Comparison of ENCODE assay signal across 11 mouse cellular contexts in the genomic region with DNA sequence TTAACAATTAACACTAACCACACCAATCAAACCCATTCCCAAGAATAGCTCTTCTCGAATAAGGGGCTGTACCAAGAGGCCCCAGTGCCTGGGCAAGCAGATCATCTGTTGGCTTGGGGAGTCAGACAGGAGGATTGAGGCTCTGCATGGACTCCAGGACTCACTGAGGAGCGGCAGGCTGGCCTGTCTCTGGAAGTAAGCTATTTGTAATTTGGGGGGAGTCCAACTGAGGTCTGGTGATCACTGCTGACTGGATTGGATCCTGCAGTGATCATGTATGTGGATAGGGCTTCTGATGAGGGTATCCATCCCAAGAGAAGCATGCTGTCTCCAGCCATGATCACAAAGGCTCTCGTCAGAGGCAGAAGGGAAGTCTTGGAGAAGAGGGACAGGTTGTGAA. TPM values are rescaled to one million over a fixed set of nuclear protein-coding genes. Genes with fewer than 3 reads are reported as not detected.
DNase-seq lines count a peak whose midpoint lies in the region; ATAC-seq and TF ChIP-seq lines count a peak whose summit lies in the region.
"Had no signal": no experiment of that assay in that cellular context is flagged by ENCODE, and none has a peak within 500 bp of the region (broad histone marks: within the 10 kb centered on the region; RNA-seq: fewer than 3 reads in every experiment).

No protein-coding gene starts in this region.

- H3K9ac ChIP-seq in limb, embryonic 14.5 days (ENCODE audit: low read depth, low read length, severe bottlenecking): no peak overlapping the region
- no peak overlapping the region for H3K9ac ChIP-seq in embryonic facial prominence, embryonic 12.5 days
- H3K9ac ChIP-seq in intestine, embryonic 15.5 days: no peak overlapping the region
- H3K9ac ChIP-seq: forebrain, embryonic 12.5 days; liver, embryonic 14.5 days had no signal

- no peak for TF ChIP-seq CTCF in gastrocnemius, adult 2 months (IDR thresholded peaks at IDR 0.05)

- no peaks in the 10 kb centered on the region for H3K27me3 ChIP-seq in limb, embryonic 14.5 days (ENCODE audit: control insufficient read depth, insufficient read depth, low read length)
- H3K27me3 ChIP-seq in limb, embryonic 10.5 days (ENCODE audit: low read depth, poor library complexity, severe bottlenecking): peaks cover 11% of the 10 kb centered on the region
- no peaks in the 10 kb centered on the region for H3K27me3 ChIP-seq in embryonic facial prominence, embryonic 12.5 days
- H3K27me3 ChIP-seq in intestine, embryonic 15.5 days (replicated peaks): no peaks in the 10 kb centered on the region

- 87% methylated on average over 3 of the region's 3 CpGs for WGBS in limb, embryonic 14.5 days
- 88% methylated on average over 3 of the region's 3 CpGs for WGBS in limb, embryonic 10.5 days
- WGBS in embryonic facial prominence, embryonic 12.5 days: 85% methylated on average over 3 of the region's 3 CpGs
- WGBS in intestine, embryonic 15.5 days: 73% methylated on average over 3 of the region's 3 CpGs

- H3K4me1 ChIP-seq in limb, embryonic 14.5 days (ENCODE audit: control insufficient read depth, insufficient read depth, low read length): peaks cover 10% of the 10 kb centered on the region
- peaks cover 20% of the 10 kb centered on the region for H3K4me1 ChIP-seq in limb, embryonic 10.5 days
- H3K4me1 ChIP-seq in embryonic facial prominence, embryonic 12.5 days: peaks cover 14% of the 10 kb centered on the region
- H3K4me1 ChIP-seq in intestine, embryonic 15.5 days (replicated peaks): peaks cover 25% of the 10 kb centered on the region

- no peak for TF ChIP-seq POLR2A in limb, embryonic 14.5 days (IDR thresholded peaks at IDR 0.05; ENCODE audit: borderline replicate concordance, extremely low read depth, insufficient read depth, insufficient read length)

- no peaks in the 10 kb centered on the region for H3K36me3 ChIP-seq in limb, embryonic 14.5 days (ENCODE audit: control insufficient read depth, insufficient read depth, low read length)
- no peaks in the 10 kb centered on the region for H3K36me3 ChIP-seq in limb, embryonic 10.5 days
- no peaks in the 10 kb centered on the region for H3K36me3 ChIP-seq in embryonic facial prominence, embryonic 12.5 days
- no peaks in the 10 kb centered on the region for H3K36me3 ChIP-seq in intestine, embryonic 15.5 days
- H3K36me3 ChIP-seq: forebrain, embryonic 12.5 days had no signal

- no peak for ATAC-seq in limb, embryonic 14.5 days (ENCODE audit: low FRiP score, low read depth)
- ATAC-seq in embryonic facial prominence, embryonic 12.5 days (ENCODE audit: insufficient number of reproducible peaks, insufficient read depth, low FRiP score, low TSS enrichment): no peak
- no peak for ATAC-seq in intestine, embryonic 15.5 days
- ATAC-seq in activated CD4-positive, CD25-positive, alpha-beta regulatory T cell, adult 4 months: no peak

- no peak for DNase-seq in gastrocnemius, adult 2 months
- no peak for DNase-seq in gastrocnemius, postnatal 10 days
- no peak for DNase-seq in limb, embryonic 14.5 days (ENCODE audit: low spot score)
- DNase-seq in limb, embryonic 10.5 days (ENCODE audit: low spot score): no peak
- no peak for DNase-seq in layer of hippocampus, adult 11-12 months (ENCODE audit: low spot score)

- peak overlapping the region; percentile 97; the same call in 1 of the 2 replicates for H3K4me2 ChIP-seq in limb, embryonic 14.5 days (replicated peaks; ENCODE audit: low read depth, low read length, severe bottlenecking)
- H3K4me2 ChIP-seq in embryonic facial prominence, embryonic 12.5 days (replicated peaks): peak overlapping the region; percentile 89; the same call in 1 of the 2 replicates
- peak overlapping the region; percentile 90 for H3K4me2 ChIP-seq in intestine, embryonic 15.5 days (replicated peaks)

- H3K27ac ChIP-seq in gastrocnemius, adult 2 months: no peak overlapping the region
- no peak overlapping the region for H3K27ac ChIP-seq in limb, embryonic 14.5 days (replicated peaks; ENCODE audit: low read depth, low read length)
- no peak overlapping the region for H3K27ac ChIP-seq in limb, embryonic 10.5 days
- H3K27ac ChIP-seq in embryonic facial prominence, embryonic 12.5 days: no peak overlapping the region
- H3K27ac ChIP-seq in intestine, embryonic 15.5 days: no peak overlapping the region
- H3K27ac ChIP-seq: forebrain, embryonic 12.5 days; liver, embryonic 14.5 days had no signal

- intact Hi-C loops in gastrocnemius, adult 2 months (cut with DNase I): no loop called here

- H3K9me3 ChIP-seq in limb, embryonic 14.5 days (ENCODE audit: control insufficient read depth, low read length): no peaks in the 10 kb centered on the region
- H3K9me3 ChIP-seq in limb, embryonic 10.5 days (replicated peaks): no peaks in the 10 kb centered on the region
- no peaks in the 10 kb centered on the region for H3K9me3 ChIP-seq in embryonic facial prominence, embryonic 12.5 days
- no peaks in the 10 kb centered on the region for H3K9me3 ChIP-seq in intestine, embryonic 15.5 days
- H3K9me3 ChIP-seq: forebrain, embryonic 12.5 days; megakaryocyte, embryonic 14.5 days had no signal

- H3K4me3 ChIP-seq in gastrocnemius, adult 2 months: peak overlapping the region; percentile 89; the same call in 1 of the 2 replicates
- no peak overlapping the region for H3K4me3 ChIP-seq in limb, embryonic 14.5 days (replicated peaks; ENCODE audit: low read length)
- H3K4me3 ChIP-seq in limb, embryonic 10.5 days: no peak overlapping the region
- H3K4me3 ChIP-seq in embryonic facial prominence, embryonic 12.5 days: no peak overlapping the region; the same call in 1 of the 2 replicates
- H3K4me3 ChIP-seq in intestine, embryonic 15.5 days (replicated peaks): no peak overlapping the region

RNA-seq across cellular contexts. Expression of a gene that starts 0.8 kb away (rescaled TPM):
- total RNA-seq in gastrocnemius, adult 2 months (2021): 1 to 10 TPM; 7.4 to 8.3 TPM
- total RNA-seq in gastrocnemius, postnatal 10 days (2021): 10 to 100 TPM; 18.6 to 25.9 TPM
- polyA plus RNA-seq in limb, embryonic 14.5 days (2012; rRNA removed): 20.4 and 25.6 TPM in 2 replicates
- 19.5 and 21.6 TPM in 2 replicates for polyA plus RNA-seq in limb, embryonic 14.5 days (2014; fragmentation: Nextera tagmentation; extraction: Ambion mirVana)
- 13.6 and 15.1 TPM in 2 replicates for polyA plus RNA-seq in limb, embryonic 10.5 days (2016; fragmentation: Nextera tagmentation; extraction: Ambion mirVana)
- polyA plus RNA-seq in embryonic facial prominence, embryonic 12.5 days (2016; fragmentation: Nextera tagmentation; extraction: Ambion mirVana): 25.6 and 26.3 TPM in 2 replicates
- polyA plus RNA-seq in intestine, embryonic 15.5 days (2015; fragmentation: Nextera tagmentation; extraction: Ambion mirVana): 15.4 and 18.4 TPM in 2 replicates
- 1 to 10 TPM; 3.7 to 6.6 TPM for polyA plus RNA-seq in activated CD4-positive, CD25-positive, alpha-beta regulatory T cell, adult 4 months (2017; shearing (Covaris generic))
